Mouse (Mus musculus) heart, adult 2 months (tissue): ENCODE results near the gene Maz.

ENCODE experiments used
- CTCF ChIP-seq: fragments of 200-600 bp; IDR thresholded peaks from 2 replicates; pipeline ENCODE4 v1.8.1; 2022; ENCODE audit warnings: antibody characterized with exemption, mild to moderate bottlenecking, moderate library complexity
- POLR2A ChIP-seq: fragments of 200-500 bp; IDR thresholded peaks from 2 replicates; pipeline ENCODE4 v1.6.1; 2011; ENCODE audit warnings: mild to moderate bottlenecking, low read depth, low read length, control low read depth; ENCODE audit not compliant: insufficient read depth

GRCm38 (mm10) chr7:126996449-126996848 lies 30.4 kb downstream of the Maz start:
- TF ChIP-seq CTCF, result peak; percentile 54
- no peak for TF ChIP-seq POLR2A
